Mouse (Mus musculus) forebrain, embryonic 14.5 days (tissue): ENCODE measurements at regions not wholly inside any gene's neighbourhood (a gene's known extent, or its start where the extent isn't known, plus 50 kb on each side); places are given as distances from the start of the nearest gene placed in this dataset.
"Not testable (repeated sequence)": the region's sequence is repeated elsewhere in the genome, so short reads cannot be mapped to it uniquely, and the experiment has no call there.

ENCODE experiments used
- ATAC-seq: fragments of 200-750 bp; cut with Nextera tagmentation; 2 replicates; pipeline ENCODE4 v1.8.0; 2017; ENCODE audit warnings: mild to moderate bottlenecking, moderate library complexity
- DNase-seq: peaks from one replicate; pipeline ENCODE4 v3.0.0-alpha.2; 2015; ENCODE audit warnings: low spot score
- H3K27ac ChIP-seq: fragments of 300-500 bp; sonication (generic); 2 replicates; pipeline ENCODE4 v1.5.1; 2014; ENCODE audit warnings: low read depth, mild to moderate bottlenecking, control low read depth, low read length, moderate library complexity
- H3K27me3 ChIP-seq: fragments of 300-500 bp; sonication (generic); replicated peaks from 2 replicates; pipeline ENCODE4 v1.6.1; 2014; ENCODE audit warnings: low read length, control low read depth, mixed read lengths; ENCODE audit not compliant: control insufficient read depth, insufficient read depth
- H3K36me3 ChIP-seq: fragments of 300-500 bp; sonication (generic); 2 replicates; pipeline ENCODE4 v1.6.1; 2014; ENCODE audit warnings: low read length, control low read depth; ENCODE audit not compliant: control insufficient read depth, insufficient read depth
- H3K4me1 ChIP-seq: fragments of 300-500 bp; sonication (generic); 2 replicates; pipeline ENCODE4 v1.6.1; 2014; ENCODE audit warnings: antibody characterized with exemption, low read length, control low read depth; ENCODE audit not compliant: control insufficient read depth, insufficient read depth
- H3K4me2 ChIP-seq: fragments of 300-500 bp; sonication (generic); 2 replicates; pipeline ENCODE4 v1.6.1; 2014; ENCODE audit warnings: mild to moderate bottlenecking, control low read depth, low read length
- H3K4me3 ChIP-seq: fragments of 300-500 bp; sonication (generic); 2 replicates; pipeline ENCODE4 v1.5.1; 2014; ENCODE audit warnings: low read depth, low read length, control low read depth
- H3K9ac ChIP-seq: fragments of 300-500 bp; sonication (generic); 2 replicates; pipeline ENCODE4 v1.6.1; 2014; ENCODE audit warnings: mild to moderate bottlenecking, low read length, control low read depth, moderate library complexity
- H3K9me3 ChIP-seq: fragments of 300-500 bp; sonication (generic); replicated peaks from 2 replicates; pipeline ENCODE4 v1.6.1; 2016; ENCODE audit warnings: low read length, control low read depth, mixed read lengths; ENCODE audit not compliant: control insufficient read depth
- WGBS: fragments of 180-500 bp; shearing (Covaris S2); extraction: QIAGEN DNeasy Blood & Tissue Kit; methylation state at CpG from one replicate; pipeline ENCODE4 v1.1.7; 2014; 5-methylcytosine and 5-hydroxymethylcytosine counted together

DNA sequence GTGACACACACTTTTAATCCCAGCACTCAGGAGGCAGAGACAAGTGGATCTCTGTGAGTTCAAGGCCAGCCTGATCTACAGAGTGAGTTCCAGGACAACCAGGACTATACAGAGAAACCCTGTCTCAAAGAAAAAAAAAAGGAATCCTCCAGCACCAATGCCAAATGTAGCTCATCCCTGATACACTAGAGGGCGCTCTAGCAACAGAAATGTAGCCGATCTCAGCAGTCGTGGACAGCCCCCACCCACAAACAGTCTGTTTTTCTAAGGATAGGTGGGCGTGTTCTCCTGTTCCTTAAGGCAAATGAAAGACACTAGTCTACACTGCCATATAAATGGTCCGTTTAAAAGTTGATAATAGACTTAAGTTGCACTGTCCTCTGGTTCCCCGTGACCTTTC, 2447.9 kb upstream of the Gm8797 start:
- H3K9me3 ChIP-seq: not testable (repeated sequence)

DNA sequence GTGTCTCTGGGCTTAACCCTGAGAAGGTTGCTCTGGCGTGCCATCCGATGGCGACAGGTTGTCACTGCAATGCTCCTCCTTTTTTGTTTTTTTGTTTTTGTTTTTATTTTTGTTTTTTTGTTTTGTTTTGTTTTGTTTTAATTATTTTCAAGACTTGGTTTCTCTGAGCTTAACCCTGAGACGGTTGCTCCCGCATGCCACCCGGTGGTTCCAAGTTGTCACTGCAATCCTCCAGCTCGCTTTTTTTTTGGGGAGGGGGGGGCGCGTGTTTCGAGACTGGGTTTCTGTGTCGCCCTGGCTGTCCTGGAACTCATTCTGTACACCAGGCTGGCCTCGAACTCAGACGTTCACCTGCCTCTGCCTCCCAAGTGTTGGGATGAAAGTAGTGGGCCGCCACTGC, 2442.1 kb upstream of the Gm8797 start:
- H3K27me3 ChIP-seq: no peaks in the 10 kb centered on the region
- WGBS: 60% methylated on average over 14 of the region's 14 CpGs
- DNase-seq (no peak), ATAC-seq (no peak)
- H3K4me1 ChIP-seq: no peaks in the 10 kb centered on the region
- no peaks in the 10 kb centered on the region for H3K36me3 ChIP-seq
- no peaks in the 10 kb centered on the region for H3K9me3 ChIP-seq
- H3K4me3 ChIP-seq: no peak overlapping the region
- H3K4me2 ChIP-seq: peak overlapping the region; percentile 25; the same call in 1 of the 2 replicates
- H3K9ac ChIP-seq: no peak overlapping the region
- H3K27ac ChIP-seq: no peak overlapping the region

More for the DNA sequence above, 2447.9 kb upstream of the Gm8797 start:
- DNase-seq, H3K27me3 ChIP-seq, ATAC-seq, H3K4me2 ChIP-seq, H3K4me1 ChIP-seq, H3K4me3 ChIP-seq, H3K27ac ChIP-seq, H3K9ac ChIP-seq, H3K36me3 ChIP-seq: not testable (repeated sequence)
- WGBS: 23% methylated on average over 6 of the region's 6 CpGs

DNA sequence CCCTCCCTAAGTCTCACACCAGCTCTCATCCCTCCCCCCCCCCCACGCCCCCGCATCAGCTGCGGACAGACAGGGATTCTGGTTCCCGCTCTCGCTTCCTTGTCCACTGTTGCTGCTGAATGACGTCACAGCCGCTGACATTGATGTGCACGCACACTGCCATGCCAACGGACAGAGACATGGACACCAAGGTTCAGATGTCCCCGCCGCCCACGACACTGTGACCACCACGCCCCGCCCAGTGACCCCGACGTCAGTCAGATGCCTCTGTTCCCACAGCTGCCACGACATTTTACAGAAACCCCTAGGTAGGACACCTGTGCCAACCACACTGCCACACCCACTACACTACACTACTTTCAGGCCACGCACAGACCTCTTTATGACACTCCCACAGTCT, 2441.6 kb upstream of the Gm8797 start:
- H3K9ac ChIP-seq: no peak overlapping the region
- no peaks in the 10 kb centered on the region for H3K27me3 ChIP-seq
- H3K4me3 ChIP-seq: no peak overlapping the region
- no peaks in the 10 kb centered on the region for H3K9me3 ChIP-seq
- WGBS: 59% methylated on average over 18 of the region's 18 CpGs
- DNase-seq: no peak
- no peak overlapping the region for H3K27ac ChIP-seq
- ATAC-seq: no peak
- no peaks in the 10 kb centered on the region for H3K4me1 ChIP-seq
- no peaks in the 10 kb centered on the region for H3K36me3 ChIP-seq
- peak overlapping the region; percentile 25; the same call in 1 of the 2 replicates for H3K4me2 ChIP-seq

DNA sequence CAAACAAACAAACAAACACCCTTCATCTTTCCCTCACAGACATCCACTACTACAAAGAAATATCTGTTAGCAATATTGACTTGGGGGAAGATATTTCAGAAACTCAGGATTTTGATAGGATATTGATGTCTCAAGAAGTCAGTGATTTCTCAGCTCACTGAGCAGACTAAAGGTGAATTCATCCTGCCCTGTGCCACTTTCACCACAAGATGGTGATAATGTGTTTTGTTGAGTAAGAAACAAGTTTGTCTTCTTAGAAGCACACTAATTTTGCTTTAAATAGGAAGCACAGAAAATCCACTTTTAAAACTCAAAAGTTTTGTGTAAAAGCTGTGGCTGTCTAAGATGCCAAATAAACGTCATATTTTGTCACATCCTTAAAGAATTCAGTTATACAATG, 2439.8 kb upstream of the Gm8797 start:
- Histone ChIP-seq H3K4me3 (no peak overlapping the region), H3K27ac (no peak overlapping the region), H3K4me1 (no peaks in the 10 kb centered on the region), H3K4me2 (no peak overlapping the region), H3K36me3 (no peaks in the 10 kb centered on the region), H3K27me3 (no peaks in the 10 kb centered on the region), H3K9me3 (no peaks in the 10 kb centered on the region), H3K9ac (no peak overlapping the region)
- 24% methylated on average over 1 of the region's 1 CpGs for whole genome bisulfite sequencing
- DNase-seq (peak; percentile 2), ATAC-seq (no peak)

DNA sequence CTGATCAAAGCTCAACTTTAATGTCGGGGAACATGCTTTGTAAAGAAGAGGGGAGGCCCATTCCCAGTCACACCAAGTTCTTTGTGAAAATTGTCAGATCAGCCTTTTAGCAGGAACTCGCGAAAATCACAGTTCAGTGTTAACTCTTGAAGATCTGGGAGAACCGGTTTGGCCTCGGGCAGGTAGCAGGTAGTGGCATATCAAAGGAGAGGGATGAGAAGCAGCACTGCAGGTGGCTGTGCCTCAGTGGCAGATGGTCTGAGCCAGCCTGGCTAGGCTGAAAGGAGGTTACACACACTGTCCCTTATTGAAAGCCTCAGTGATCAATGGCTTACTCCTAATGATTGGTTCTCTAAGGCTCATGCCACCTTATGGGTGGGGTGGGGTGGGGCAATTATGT, 2401.0 kb upstream of the Gm8797 start:
- DNase-seq (no peak), ATAC-seq (no peak)
- H3K27me3 ChIP-seq: no peaks in the 10 kb centered on the region
- no peak overlapping the region for H3K4me2 ChIP-seq
- H3K27ac ChIP-seq: no peak overlapping the region
- no peaks in the 10 kb centered on the region for H3K36me3 ChIP-seq
- H3K9ac ChIP-seq: no peak overlapping the region
- no peaks in the 10 kb centered on the region for H3K4me1 ChIP-seq
- 49% methylated on average over 5 of the region's 5 CpGs for WGBS
- H3K9me3 ChIP-seq: no peaks in the 10 kb centered on the region
- H3K4me3 ChIP-seq: no peak overlapping the region

DNA sequence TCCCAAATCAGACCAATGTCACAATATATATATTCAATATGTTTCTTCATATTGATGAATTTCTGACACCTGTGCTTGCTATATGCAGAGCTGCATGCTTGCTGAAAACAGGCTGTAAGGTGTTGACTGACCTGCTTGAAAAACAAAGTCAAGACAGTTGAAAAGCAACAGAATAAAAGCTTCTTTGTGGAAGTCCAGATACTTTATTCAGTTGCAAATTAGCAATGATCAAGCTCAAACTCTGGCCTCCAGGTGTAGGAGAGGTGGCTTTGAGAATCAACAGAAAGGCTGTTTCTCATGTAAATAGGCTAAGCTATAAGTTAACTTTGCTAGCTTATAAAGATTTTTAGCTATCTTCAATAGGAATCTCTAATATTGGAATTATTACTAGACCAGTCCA, 2379.7 kb upstream of the Gm8797 start:
- ATAC-seq, H3K36me3 ChIP-seq, DNase-seq: not testable (repeated sequence)

DNA sequence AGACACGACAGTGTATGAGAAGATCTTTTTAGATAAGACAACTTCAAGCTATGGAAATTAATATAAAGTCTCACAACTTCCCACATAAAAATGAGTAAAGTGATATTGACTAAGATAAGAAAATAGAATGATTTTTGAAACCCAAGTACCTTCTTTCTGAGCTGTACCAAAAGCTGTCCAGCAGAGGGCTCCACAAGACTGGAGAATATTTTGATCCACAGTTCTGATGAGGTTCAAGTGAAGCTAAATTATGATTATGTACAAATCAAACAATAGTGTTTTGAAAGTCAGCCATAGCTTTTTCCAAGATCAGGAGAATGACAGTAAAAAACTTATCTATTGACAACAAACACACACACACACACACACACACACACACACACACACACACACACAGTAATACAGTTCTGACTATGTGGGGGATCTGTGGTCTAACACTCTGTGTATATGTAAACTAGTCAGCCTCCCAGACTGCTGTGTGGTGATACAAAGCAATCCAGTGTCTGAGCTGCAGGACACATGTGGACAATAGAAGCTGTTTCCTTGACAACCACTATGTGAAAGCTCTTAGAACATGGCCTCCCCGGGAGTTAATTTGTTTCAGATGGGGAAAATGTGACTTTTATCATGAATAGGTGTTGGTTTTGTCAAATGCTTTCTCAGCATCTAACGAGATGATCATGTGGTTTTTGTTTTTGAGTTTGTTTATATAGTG, 2362.4 kb upstream of the Gm8797 start:
- DNase-seq (peak; percentile 68), ATAC-seq (peak; percentile 93)
- WGBS: 13% methylated on average over 3 of the region's 3 CpGs

More for the DNA sequence above, 2379.7 kb upstream of the Gm8797 start:
- H3K9me3 ChIP-seq, H3K27me3 ChIP-seq, H3K4me1 ChIP-seq, H3K9ac ChIP-seq, H3K4me3 ChIP-seq, H3K4me2 ChIP-seq, H3K27ac ChIP-seq: not testable (repeated sequence)

More for the DNA sequence above, 2362.4 kb upstream of the Gm8797 start:
- no peak overlapping the region for H3K27ac ChIP-seq
- H3K9me3 ChIP-seq: no peaks in the 10 kb centered on the region
- H3K27me3 ChIP-seq: no peaks in the 10 kb centered on the region
- no peaks in the 10 kb centered on the region for H3K36me3 ChIP-seq
- no peak overlapping the region for H3K4me3 ChIP-seq
- no peaks in the 10 kb centered on the region for H3K4me1 ChIP-seq
- no peak overlapping the region for H3K9ac ChIP-seq
- H3K4me2 ChIP-seq: no peak overlapping the region
